Mouse (Mus musculus): ENCODE measurements around the gene Scnn1g. TPM values are rescaled to one million over a fixed set of nuclear protein-coding genes. Genes with fewer than 3 reads are reported as not detected.

The Scnn1g gene
- polyA plus RNA-seq, 1 experiment from 2014 or later: 0.27 TPM

GRCm38 (mm10) chr7:121711171-121711570 lies 23.1 kb upstream of the Scnn1g start:
- DNase-seq (ENCODE audit: low spot score): peak; percentile 20
- Histone ChIP-seq H3K4me1 (peaks cover 5% of the 10 kb centered on the region), H3K36me3 (replicated peaks) (no peaks in the 10 kb centered on the region), H3K27me3 (replicated peaks; ENCODE audit: low read depth, poor library complexity, severe bottlenecking) (0 out of 2 replicates have a peak, but pooled peaks cover 4% of the 10 kb centered on the region), H3K4me3 (no peak overlapping the region), H3K27ac (replicated peaks) (0 out of 2 replicates have a peak overlapping the region, but pooled peaks have one; percentile 24), H3K9me3 (no peaks in the 10 kb centered on the region)
- WGBS: 46% methylated on average over 2 of the region's 2 CpGs

- 78% methylated on average over 7 of the region's 7 CpGs for WGBS
These were observed 17.2 kb upstream of the Scnn1g start for GRCm38 (mm10) chr7:121717031-121717430.

GRCm38 (mm10) chr7:121730225-121730624 lies 4.1 kb upstream of the Scnn1g start:
- WGBS: 20% methylated on average over 5 of the region's 5 CpGs
- Histone ChIP-seq H3K4me1 (peaks cover 9% of the 10 kb centered on the region), H3K27ac (replicated peaks) (no peak overlapping the region), H3K9me3 (no peaks in the 10 kb centered on the region), H3K4me3 (no peak overlapping the region), H3K36me3 (replicated peaks) (no peaks in the 10 kb centered on the region), H3K27me3 (replicated peaks; ENCODE audit: low read depth, poor library complexity, severe bottlenecking) (peaks cover 19% of the 10 kb centered on the region)
- DNase-seq (ENCODE audit: low spot score): peak; percentile 80

More at GRCm38 (mm10) chr7:121717031-121717430, 17.2 kb upstream of the Scnn1g start:
- Histone ChIP-seq H3K27ac (replicated peaks) (no peak overlapping the region), H3K4me1 (no peaks in the 10 kb centered on the region), H3K9me3 (no peaks in the 10 kb centered on the region), H3K4me3 (no peak overlapping the region), H3K27me3 (replicated peaks; ENCODE audit: low read depth, poor library complexity, severe bottlenecking) (no peaks in the 10 kb centered on the region), H3K36me3 (replicated peaks) (no peaks in the 10 kb centered on the region)
- DNase-seq (ENCODE audit: low spot score): no peak

GRCm38 (mm10) chr7:121737511-121738415 lies 3.5 kb downstream of the Scnn1g start:
- Histone ChIP-seq H3K27me3 (replicated peaks; ENCODE audit: low read depth, poor library complexity, severe bottlenecking) (peaks cover 46% of the 10 kb centered on the region), H3K4me3 (no peak overlapping the region), H3K27ac (replicated peaks) (no peak overlapping the region), H3K4me1 (peaks cover 9% of the 10 kb centered on the region), H3K36me3 (replicated peaks) (no peaks in the 10 kb centered on the region), H3K9me3 (no peaks in the 10 kb centered on the region)
- DNase-seq (ENCODE audit: low spot score): peak; percentile 18
- 69% methylated on average over 29 of the region's 29 CpGs for WGBS

- Histone ChIP-seq H3K9me3 (no peaks in the 10 kb centered on the region), H3K27ac (replicated peaks) (no peak overlapping the region), H3K4me1 (no peaks in the 10 kb centered on the region), H3K27me3 (replicated peaks; ENCODE audit: low read depth, poor library complexity, severe bottlenecking) (no peaks in the 10 kb centered on the region), H3K36me3 (replicated peaks) (no peaks in the 10 kb centered on the region), H3K4me3 (no peak overlapping the region)
- no peak for DNase-seq (ENCODE audit: low spot score)
- 80% methylated on average over 5 of the region's 5 CpGs for WGBS
These were observed 16.0 kb downstream of the Scnn1g start for GRCm38 (mm10) chr7:121750244-121750643.

- Histone ChIP-seq H3K27ac (replicated peaks) (no peak overlapping the region), H3K4me1 (no peaks in the 10 kb centered on the region), H3K27me3 (replicated peaks; ENCODE audit: low read depth, poor library complexity, severe bottlenecking) (no peaks in the 10 kb centered on the region), H3K4me3 (no peak overlapping the region), H3K36me3 (replicated peaks) (no peaks in the 10 kb centered on the region), H3K9me3 (no peaks in the 10 kb centered on the region)
- WGBS: 67% methylated on average over 8 of the region's 8 CpGs
- no peak for DNase-seq (ENCODE audit: low spot score)
These were observed 20.5 kb downstream of the Scnn1g start for GRCm38 (mm10) chr7:121754748-121755147.

GRCm38 (mm10) chr7:121763328-121763727 lies 29.0 kb downstream of the Scnn1g start:
- Histone ChIP-seq H3K27me3 (replicated peaks; ENCODE audit: low read depth, poor library complexity, severe bottlenecking) (no peaks in the 10 kb centered on the region), H3K4me3 (no peak overlapping the region), H3K9me3 (no peaks in the 10 kb centered on the region), H3K4me1 (no peaks in the 10 kb centered on the region), H3K36me3 (replicated peaks) (no peaks in the 10 kb centered on the region), H3K27ac (replicated peaks) (no peak overlapping the region)
- 91% methylated on average over 4 of the region's 4 CpGs for WGBS
- no peak for DNase-seq (ENCODE audit: low spot score)

- Histone ChIP-seq H3K9me3 (no peaks in the 10 kb centered on the region), H3K27me3 (replicated peaks; ENCODE audit: low read depth, poor library complexity, severe bottlenecking) (no peaks in the 10 kb centered on the region), H3K36me3 (replicated peaks) (no peaks in the 10 kb centered on the region), H3K4me3 (no peak overlapping the region), H3K27ac (replicated peaks) (no peak overlapping the region), H3K4me1 (no peaks in the 10 kb centered on the region)
- 85% methylated on average over 3 of the region's 3 CpGs for WGBS
- no peak for DNase-seq (ENCODE audit: low spot score)
These were observed 33.6 kb downstream of the Scnn1g start for GRCm38 (mm10) chr7:121767900-121768299.

- DNase-seq (ENCODE audit: low spot score): no peak
- no peaks in the 10 kb centered on the region; the same call in 1 of the 2 replicates for H3K4me1 ChIP-seq
These were observed 34.7 kb downstream of the Scnn1g start for GRCm38 (mm10) chr7:121768983-121769382.

GRCm38 (mm10) chr7:121778553-121778952 lies 44.3 kb downstream of the Scnn1g start:
- no peaks in the 10 kb centered on the region for H3K36me3 ChIP-seq (replicated peaks)
- H3K27me3 ChIP-seq (replicated peaks; ENCODE audit: low read depth, poor library complexity, severe bottlenecking): no peaks in the 10 kb centered on the region
- H3K9me3 ChIP-seq: no peaks in the 10 kb centered on the region
- H3K27ac ChIP-seq (replicated peaks): no peak overlapping the region
- H3K4me3 ChIP-seq: no peak overlapping the region
- 67% methylated on average over 1 of the region's 1 CpGs for WGBS
- no peak for DNase-seq (ENCODE audit: low spot score)
- no peaks in the 10 kb centered on the region; the same call in 1 of the 2 replicates for H3K4me1 ChIP-seq

More at GRCm38 (mm10) chr7:121768983-121769382, 34.7 kb downstream of the Scnn1g start:
- H3K9me3 ChIP-seq: no peaks in the 10 kb centered on the region
- no peak overlapping the region for H3K4me3 ChIP-seq
- H3K27ac ChIP-seq (replicated peaks): no peak overlapping the region
- no peaks in the 10 kb centered on the region for H3K36me3 ChIP-seq (replicated peaks)
- H3K27me3 ChIP-seq (replicated peaks; ENCODE audit: low read depth, poor library complexity, severe bottlenecking): no peaks in the 10 kb centered on the region
- WGBS: 90% methylated on average over 9 of the region's 9 CpGs

GRCm38 (mm10) chr7:121778980-121779379 lies 44.7 kb downstream of the Scnn1g start:
- H3K4me1 ChIP-seq: no peaks in the 10 kb centered on the region
- no peaks in the 10 kb centered on the region for H3K9me3 ChIP-seq
- H3K27me3 ChIP-seq (replicated peaks; ENCODE audit: low read depth, poor library complexity, severe bottlenecking): no peaks in the 10 kb centered on the region
- 85% methylated on average over 3 of the region's 3 CpGs for WGBS
- DNase-seq (ENCODE audit: low spot score): no peak
- no peak overlapping the region for H3K4me3 ChIP-seq
- no peak overlapping the region for H3K27ac ChIP-seq (replicated peaks)
- H3K36me3 ChIP-seq (replicated peaks): no peaks in the 10 kb centered on the region

- Histone ChIP-seq H3K9me3 (no peaks in the 10 kb centered on the region), H3K27ac (replicated peaks) (no peak overlapping the region), H3K36me3 (replicated peaks) (no peaks in the 10 kb centered on the region), H3K4me3 (no peak overlapping the region), H3K4me1 (no peaks in the 10 kb centered on the region), H3K27me3 (replicated peaks; ENCODE audit: low read depth, poor library complexity, severe bottlenecking) (no peaks in the 10 kb centered on the region)
- DNase-seq (ENCODE audit: low spot score): no peak
These were observed 45.1 kb downstream of the Scnn1g start for GRCm38 (mm10) chr7:121779409-121779808.

Measured in embryonic facial prominence, embryonic 10.5 days (tissue).